Mouse (Mus musculus) NIH3T3 (cell line): ENCODE results near the gene Foxn1.

Source experiments
- DNase-seq: peaks from one replicate; pipeline ENCODE4 v3.0.0-alpha.2; 2012; ENCODE audit warnings: low read depth

The Foxn1 gene

GRCm38 (mm10) chr11:78358330-78359007, 27.9 kb downstream of the Foxn1 start:
- DNase-seq: peak; percentile 57

GRCm38 (mm10) chr11:78355471-78356238, 30.7 kb downstream of the Foxn1 start:
- peak; percentile 92 for DNase-seq

- no peak for DNase-seq
Measured at GRCm38 (mm10) chr11:78354905-78355304, 31.5 kb downstream of the Foxn1 start.

- DNase-seq: no peak
Measured at GRCm38 (mm10) chr11:78353081-78353480, 33.3 kb downstream of the Foxn1 start.

- DNase-seq: peak; percentile 57
Measured at GRCm38 (mm10) chr11:78349441-78350358, 36.7 kb downstream of the Foxn1 start.

GRCm38 (mm10) chr11:78348474-78348873, 37.9 kb downstream of the Foxn1 start:
- DNase-seq: no peak

- DNase-seq: no peak
Measured at GRCm38 (mm10) chr11:78347908-78348307, 38.5 kb downstream of the Foxn1 start.

GRCm38 (mm10) chr11:78347070-78347754, 39.1 kb downstream of the Foxn1 start:
- peak; percentile 90 for DNase-seq

- peak; percentile 20 for DNase-seq
Measured at GRCm38 (mm10) chr11:78346326-78347069, 39.9 kb downstream of the Foxn1 start.

GRCm38 (mm10) chr11:78345801-78346200, 40.6 kb downstream of the Foxn1 start:
- DNase-seq: no peak

- peak; percentile 61 for DNase-seq
Measured at GRCm38 (mm10) chr11:78344890-78345715, 41.3 kb downstream of the Foxn1 start.

GRCm38 (mm10) chr11:78344328-78344889, 41.9 kb downstream of the Foxn1 start:
- DNase-seq: no peak

GRCm38 (mm10) chr11:78343381-78344327, 42.7 kb downstream of the Foxn1 start, which contains the start of gene Unc119:
TSS of gene Unc119 (plus strand) at chr11:78343482.
- DNase-seq: peak; percentile 87

GRCm38 (mm10) chr11:78341702-78342101, 44.7 kb downstream of the Foxn1 start:
- no peak for DNase-seq

- no peak for DNase-seq
Measured at GRCm38 (mm10) chr11:78337040-78337439, 49.3 kb downstream of the Foxn1 start.

GRCm38 (mm10) chr11:78333992-78334391, 52.4 kb downstream of the Foxn1 start:
- no peak for DNase-seq

GRCm38 (mm10) chr11:78332676-78333075, 53.7 kb downstream of the Foxn1 start:
- DNase-seq: no peak

- DNase-seq: no peak
Measured at GRCm38 (mm10) chr11:78328512-78329056, 57.8 kb downstream of the Foxn1 start.
